Mouse (Mus musculus) bone marrow macrophage, adult 2 months (primary cell): ENCODE data around the gene Spata31d1b. TPM values are rescaled to one million over a fixed set of nuclear protein-coding genes. Genes with fewer than 3 reads are reported as not detected.
"Not testable (repeated sequence)": the region's sequence is repeated elsewhere in the genome, so short reads cannot be mapped to it uniquely, and the experiment has no call there.

Source experiments
- H3K27ac ChIP-seq: 2 replicates; pipeline ENCODE4 v1.5.1; 2012; ENCODE audit warnings: low read depth, low read length; ENCODE audit not compliant: insufficient read depth
- H3K4me1 ChIP-seq: 2 replicates; pipeline ENCODE4 v1.6.1; 2012; ENCODE audit warnings: low read length; ENCODE audit not compliant: control insufficient read depth, insufficient read depth
- H3K4me3 ChIP-seq: 2 replicates; pipeline ENCODE4 v1.5.1; 2012; ENCODE audit warnings: mild to moderate bottlenecking, low read length, moderate library complexity; ENCODE audit not compliant: insufficient read depth
- CTCF ChIP-seq: IDR thresholded peaks from 2 replicates; pipeline ENCODE4 v1.5.1; 2012; ENCODE audit warnings: low read depth, mild to moderate bottlenecking, low read length, moderate library complexity
- POLR2A ChIP-seq: IDR thresholded peaks from 2 replicates; pipeline ENCODE4 v1.6.1; 2012; ENCODE audit warnings: mild to moderate bottlenecking, low read depth, low read length, borderline replicate concordance
- polyA plus RNA-seq: library from polyadenylated mRNA; stranded (reverse); fragments of >200 nt; gene quantifications from 2 replicates; pipeline ENCODE4 v1.2.4, GENCODE M21; 2012; ENCODE audit not compliant: missing spikeins, insufficient read depth, insufficient read length

Spata31d1b gene
- polyA plus RNA-seq, 1 experiment = not detected

GRCm38 (mm10) chr13:59719475-59719874 is 7.4 kb downstream of the Spata31d1b start:
- no peaks in the 10 kb centered on the region for H3K4me1 ChIP-seq
- TF ChIP-seq POLR2A (no peak), CTCF (no peak)
- no peak overlapping the region for H3K4me3 ChIP-seq
- no peak overlapping the region for H3K27ac ChIP-seq

DNA sequence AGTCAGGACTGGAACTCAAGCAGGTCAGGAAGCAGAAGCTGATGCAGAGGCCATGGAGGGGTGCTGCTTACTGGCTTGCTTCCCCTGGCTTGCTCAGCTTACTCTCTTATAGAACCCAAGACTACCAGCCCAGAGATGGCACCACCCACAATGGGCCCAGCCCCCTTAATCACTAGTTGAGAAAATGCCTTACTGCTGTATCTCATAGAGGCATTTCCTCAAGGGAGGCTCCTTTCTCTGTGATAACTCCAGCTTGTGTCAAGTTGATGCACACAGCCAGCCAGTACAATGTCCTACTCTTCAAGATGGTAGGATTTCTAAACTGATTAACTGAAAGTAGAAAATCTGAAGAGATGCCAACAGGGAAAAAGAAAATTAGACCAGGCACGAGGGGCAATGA is 10.0 kb downstream of the Spata31d1b start:
- not testable (repeated sequence) for H3K27ac ChIP-seq, H3K4me3 ChIP-seq, H3K4me1 ChIP-seq

- no peak overlapping the region for H3K27ac ChIP-seq
- TF ChIP-seq POLR2A (no peak), CTCF (no peak)
- H3K4me1 ChIP-seq = 0 out of 2 replicates have a peak, but pooled peaks cover 3% of the 10 kb centered on the region
- no peak overlapping the region for H3K4me3 ChIP-seq
These were observed 14.2 kb downstream of the Spata31d1b start for GRCm38 (mm10) chr13:59726139-59726867.

DNA sequence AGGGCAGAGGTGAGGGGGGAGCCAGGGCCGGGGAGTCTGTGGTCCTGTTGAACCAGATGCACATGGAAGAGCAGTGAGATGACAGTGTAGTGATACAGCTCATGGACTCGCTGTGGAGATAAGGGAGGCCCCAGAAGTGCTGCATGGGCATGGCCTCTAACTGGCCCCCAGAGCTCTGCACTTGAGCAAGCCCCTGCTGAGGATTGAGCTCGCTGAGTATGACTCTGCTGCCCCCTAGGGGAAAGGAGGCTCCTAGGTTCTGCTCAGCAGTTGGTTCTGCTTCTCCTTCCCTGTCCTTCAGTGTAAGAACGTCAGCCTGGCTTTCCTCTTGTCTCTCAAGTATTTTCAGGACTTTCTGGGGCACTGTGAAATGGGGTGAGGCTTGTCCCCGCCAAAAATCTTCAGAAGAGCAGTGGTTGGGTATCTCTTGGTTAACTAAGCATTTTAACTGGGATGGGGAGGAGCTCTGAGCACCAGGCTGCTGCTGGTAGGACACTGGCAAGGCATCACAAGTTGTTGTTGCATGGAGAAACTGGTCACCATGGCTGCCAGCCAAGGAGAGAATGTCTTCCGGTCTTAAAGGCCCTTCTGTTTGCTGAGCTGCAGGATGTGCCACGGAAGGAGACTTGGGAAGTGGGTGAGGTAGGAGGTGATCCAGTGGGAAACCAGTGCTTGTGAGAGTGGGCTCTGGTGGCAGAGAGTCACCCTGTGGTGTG is 16.5 kb downstream of the Spata31d1b start:
- TF ChIP-seq CTCF (peak; percentile 92), POLR2A (no peak)
- Histone ChIP-seq H3K4me1 (0 out of 2 replicates have a peak, but pooled peaks cover 3% of the 10 kb centered on the region), H3K4me3 (no peak overlapping the region), H3K27ac (no peak overlapping the region)

DNA sequence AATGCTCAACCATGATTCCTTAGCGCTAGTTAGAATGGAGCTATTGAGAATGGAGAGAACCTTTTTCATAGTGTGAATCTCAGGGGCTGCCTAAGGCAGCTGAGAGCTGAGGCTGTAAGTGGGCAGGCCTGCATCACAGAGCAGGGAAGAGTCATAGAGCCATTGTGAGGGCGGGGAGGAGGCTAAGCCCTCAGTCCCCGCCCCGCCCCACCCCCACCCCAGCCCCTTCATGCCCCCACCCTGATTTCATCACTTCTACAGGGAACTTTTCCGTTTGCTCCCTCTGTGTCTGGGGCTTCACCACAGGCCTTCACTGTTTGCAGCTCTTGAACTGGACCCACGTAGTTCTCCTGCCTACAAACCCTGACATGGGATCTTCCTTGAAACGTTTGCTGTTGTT is 19.6 kb downstream of the Spata31d1b start, which contains the start of gene Spata31d1d:
Spata31d1d (minus strand) TSS at position 101 of the 400 bp plus-strand sequence.
- Histone ChIP-seq H3K4me1 (peaks cover 8% of the 10 kb centered on the region; the same call in 1 of the 2 replicates), H3K27ac (no peak within 1 kb of the TSS), H3K4me3 (no peak within 1 kb of the TSS)
- TF ChIP-seq CTCF (no peak), POLR2A (no peak)

GRCm38 (mm10) chr13:59733936-59734335 is 21.9 kb downstream of the Spata31d1b start:
- Histone ChIP-seq H3K4me3 (no peak overlapping the region), H3K4me1 (peaks cover 5% of the 10 kb centered on the region; the same call in 1 of the 2 replicates), H3K27ac (no peak overlapping the region)
- TF ChIP-seq CTCF (no peak), POLR2A (no peak)

DNA sequence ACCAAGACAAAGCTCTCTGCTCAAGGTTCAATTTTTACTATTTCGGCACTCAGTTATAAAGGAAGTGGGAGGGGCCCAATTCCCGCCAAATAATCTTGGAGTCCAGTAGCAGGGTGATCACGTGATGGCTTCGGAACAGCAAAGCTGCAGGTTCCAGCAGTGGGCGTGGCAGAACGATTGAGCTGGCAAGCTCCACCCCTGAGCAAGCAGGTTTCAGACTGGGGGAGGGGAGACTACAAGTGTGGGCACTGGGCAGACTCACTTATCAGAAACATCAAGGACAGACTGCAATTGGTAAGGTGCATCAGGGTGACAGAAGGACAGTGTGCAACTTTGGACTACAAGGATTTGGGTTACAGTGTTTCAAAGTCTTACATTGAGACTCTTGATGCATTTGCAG is 22.3 kb downstream of the Spata31d1b start:
- H3K27ac ChIP-seq, H3K4me1 ChIP-seq, H3K4me3 ChIP-seq: not testable (repeated sequence)

- TF ChIP-seq POLR2A (no peak), CTCF (no peak)
- H3K4me3 ChIP-seq = no peak overlapping the region
- peaks cover 5% of the 10 kb centered on the region; the same call in 1 of the 2 replicates for H3K4me1 ChIP-seq
- H3K27ac ChIP-seq = no peak overlapping the region
These were observed 23.1 kb downstream of the Spata31d1b start for GRCm38 (mm10) chr13:59735190-59735589.

- TF ChIP-seq CTCF = no peak
- TF ChIP-seq POLR2A = no peak
- Histone ChIP-seq H3K4me1 (peaks cover 7% of the 10 kb centered on the region), H3K4me3 (no peak overlapping the region), H3K27ac (no peak overlapping the region)
These were observed 26.4 kb downstream of the Spata31d1b start for GRCm38 (mm10) chr13:59738455-59738854.

DNA sequence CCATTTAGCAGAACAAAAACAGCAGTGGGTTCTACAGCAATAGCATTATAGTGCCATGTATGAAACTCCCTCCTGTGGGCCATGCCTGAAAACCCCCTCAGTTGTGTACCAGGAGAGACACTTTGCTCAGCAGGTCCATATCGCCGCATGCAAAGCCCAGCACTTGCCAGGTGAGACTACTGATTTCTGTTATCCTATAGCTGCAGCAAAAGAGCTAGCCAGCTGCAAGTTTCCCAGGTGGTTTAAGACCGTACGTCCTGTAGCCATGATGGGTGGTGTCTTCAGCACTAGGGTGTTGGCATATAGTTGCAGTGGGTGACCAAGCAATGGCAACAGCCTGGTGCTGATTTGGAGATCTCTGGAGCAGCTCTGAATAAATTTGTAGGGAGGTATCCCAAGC is 27.3 kb downstream of the Spata31d1b start:
- H3K4me1 ChIP-seq = peaks cover 6% of the 10 kb centered on the region

GRCm38 (mm10) chr13:59741096-59741495 is 29.0 kb downstream of the Spata31d1b start:
- Histone ChIP-seq H3K4me1 (peaks cover 2% of the 10 kb centered on the region), H3K4me3 (no peak overlapping the region), H3K27ac (no peak overlapping the region)
- TF ChIP-seq CTCF (no peak), POLR2A (no peak)

More for the DNA sequence above, 27.3 kb downstream of the Spata31d1b start:
- no peak overlapping the region for H3K27ac ChIP-seq
- TF ChIP-seq CTCF (no peak), POLR2A (no peak)
- H3K4me3 ChIP-seq = no peak overlapping the region
